16 mouse cellular contexts compared by ENCODE assay signal in genomic region chr19:4317181-4317580, GRCm38 (mm10).
"Had no signal": no experiment of that assay in that cellular context is flagged by ENCODE, and none has a peak within 500 bp of the region (broad histone marks: within the 10 kb centered on the region; RNA-seq: fewer than 3 reads in every experiment).

No protein-coding gene starts in this region.

- H3K4me3 ChIP-seq: midbrain, embryonic 10.5 days; midbrain, embryonic 12.5 days; midbrain, embryonic 15.5 days; neural tube, embryonic 12.5 days had no signal

- H3K4me2 ChIP-seq: lung, embryonic 14.5 days; midbrain, embryonic 12.5 days; midbrain, embryonic 15.5 days; neural tube, embryonic 12.5 days had no signal

- H3K9me3 ChIP-seq: midbrain, embryonic 10.5 days; midbrain, embryonic 12.5 days; midbrain, embryonic 15.5 days; neural tube, embryonic 12.5 days had no signal

- H3K27me3 ChIP-seq: midbrain, embryonic 12.5 days; midbrain, embryonic 15.5 days; neural tube, embryonic 12.5 days had no signal

- DNase-seq: lung, adult 18-20 months; lung, embryonic 14.5 days; lung, postnatal 10 days; lung, postnatal 4 days; retina, postnatal 1 day; right cerebral cortex, adult 18-20 months; right cerebral cortex, postnatal 25 days; right cerebral cortex, postnatal 4 days; spleen, adult 18-20 months; thymus, adult 18-20 months; thymus, postnatal 14 days; thymus, postnatal 36 days had no signal

- H3K27ac ChIP-seq: midbrain, embryonic 10.5 days; midbrain, embryonic 12.5 days; midbrain, embryonic 15.5 days; neural tube, embryonic 12.5 days had no signal

- ATAC-seq: midbrain, embryonic 15.5 days had no signal

- H3K4me1 ChIP-seq: midbrain, embryonic 10.5 days; midbrain, embryonic 12.5 days; midbrain, embryonic 15.5 days; neural tube, embryonic 12.5 days had no signal

- H3K9ac ChIP-seq: lung, embryonic 14.5 days; midbrain, embryonic 12.5 days; midbrain, embryonic 15.5 days; neural tube, embryonic 12.5 days had no signal
